Mouse (Mus musculus) urinary bladder, postnatal 14 days (tissue): ENCODE measurements around the gene Col4a2.

Experiments
- DNase-seq: peaks from one replicate; pipeline ENCODE4 v3.0.0; 2021; ENCODE audit warnings: low spot score

Col4a2 gene

GRCm38 (mm10) chr8:11312349-11313175 lies at the start of gene Col4a2, which contains the start of gene Col4a1:
TSS of gene Col4a2 (plus strand) at chr8:11312805.
TSS of gene Col4a1 (minus strand) at chr8:11312826.
- DNase-seq: peak; percentile 73

- no peak for DNase-seq
These were observed 48.8 kb upstream of the Col4a2 start for GRCm38 (mm10) chr8:11263848-11264247.

GRCm38 (mm10) chr8:11265971-11266370 lies 46.6 kb upstream of the Col4a2 start:
- DNase-seq: no peak

- no peak for DNase-seq
These were observed 46.1 kb upstream of the Col4a2 start for GRCm38 (mm10) chr8:11266471-11266870.

GRCm38 (mm10) chr8:11268753-11269152 lies 43.9 kb upstream of the Col4a2 start:
- no peak for DNase-seq

GRCm38 (mm10) chr8:11270826-11271225 lies 41.8 kb upstream of the Col4a2 start:
- no peak for DNase-seq

- no peak for DNase-seq
These were observed 40.4 kb upstream of the Col4a2 start for GRCm38 (mm10) chr8:11272205-11272604.

- peak; percentile 50 for DNase-seq
These were observed 39.0 kb upstream of the Col4a2 start for GRCm38 (mm10) chr8:11273506-11274158.

GRCm38 (mm10) chr8:11274415-11274814 lies 38.2 kb upstream of the Col4a2 start:
- no peak for DNase-seq

GRCm38 (mm10) chr8:11276286-11276685 lies 36.3 kb upstream of the Col4a2 start:
- DNase-seq: no peak

GRCm38 (mm10) chr8:11277602-11278051 lies 35.0 kb upstream of the Col4a2 start:
- peak; percentile 50 for DNase-seq

GRCm38 (mm10) chr8:11278101-11278611 lies 34.4 kb upstream of the Col4a2 start:
- DNase-seq: peak; percentile 40

GRCm38 (mm10) chr8:11279296-11279826 lies 33.2 kb upstream of the Col4a2 start:
- no peak for DNase-seq

- DNase-seq: no peak
These were observed 31.8 kb upstream of the Col4a2 start for GRCm38 (mm10) chr8:11280721-11281268.

GRCm38 (mm10) chr8:11282139-11282538 lies 30.5 kb upstream of the Col4a2 start:
- no peak for DNase-seq

- DNase-seq: no peak
These were observed 29.9 kb upstream of the Col4a2 start for GRCm38 (mm10) chr8:11282696-11283095.

GRCm38 (mm10) chr8:11283217-11283616 lies 29.4 kb upstream of the Col4a2 start:
- DNase-seq: no peak

- DNase-seq: no peak
These were observed 27.2 kb upstream of the Col4a2 start for GRCm38 (mm10) chr8:11285437-11285836.

GRCm38 (mm10) chr8:11287139-11287538 lies 25.5 kb upstream of the Col4a2 start:
- no peak for DNase-seq

GRCm38 (mm10) chr8:11288286-11288685 lies 24.3 kb upstream of the Col4a2 start:
- DNase-seq: no peak

GRCm38 (mm10) chr8:11290533-11290932 lies 22.1 kb upstream of the Col4a2 start:
- no peak for DNase-seq

GRCm38 (mm10) chr8:11292611-11293010 lies 20.0 kb upstream of the Col4a2 start:
- DNase-seq: no peak
